Mouse (Mus musculus): ENCODE measurements around the gene Tma7.

DNA sequence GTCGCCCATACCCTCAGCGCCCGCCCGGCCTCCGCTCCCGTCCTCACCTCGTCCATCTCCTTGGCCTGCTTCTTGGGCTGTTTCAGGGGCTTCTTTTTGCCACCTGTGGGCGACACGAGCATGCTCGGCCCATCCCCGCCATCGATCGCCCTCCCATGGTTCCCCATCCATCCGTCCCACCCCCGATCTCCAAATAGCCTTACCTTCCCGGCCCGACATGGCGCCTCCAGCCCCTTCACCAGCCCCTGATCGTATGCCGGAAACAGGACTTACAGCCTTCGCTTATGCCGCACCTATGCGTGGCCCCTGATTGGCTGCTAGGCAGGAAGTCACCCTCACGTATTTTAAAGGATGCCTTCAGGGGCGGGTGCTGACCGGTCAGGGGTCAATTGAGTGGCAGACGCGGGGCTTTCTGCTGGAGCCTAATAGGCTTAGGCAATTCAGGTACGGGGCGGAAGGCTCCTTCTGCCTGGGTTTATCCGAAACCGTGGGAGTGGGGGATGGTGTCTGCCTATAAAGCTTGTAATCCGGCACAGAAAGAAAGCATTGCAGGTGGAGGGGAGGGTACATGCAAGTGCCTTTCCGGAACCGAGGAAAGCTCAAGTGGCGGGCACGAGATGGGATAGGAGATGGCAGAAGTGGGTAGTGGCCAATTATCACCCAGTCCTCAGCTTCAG, at the start of gene Tma7, which contains the start of gene Ccdc51:
- TF ChIP-seq CTCF (IDR thresholded peaks at IDR 0.05; ENCODE audit: control insufficient read depth, insufficient read depth, insufficient read length) (no peak), MAX (IDR thresholded peaks at IDR 0.05) (peak; percentile 7), CEBPB (IDR thresholded peaks at IDR 0.05; ENCODE audit: low read depth) (no peak)

All from C2C12 (cell line).